Mouse (Mus musculus) heart, adult 2 months (tissue): ENCODE data around the gene Anapc15-ps.

ENCODE experiments used
- CTCF ChIP-seq: fragments of 200-600 bp; IDR thresholded peaks from 2 replicates; pipeline ENCODE4 v1.8.1; 2022; ENCODE audit warnings: antibody characterized with exemption, mild to moderate bottlenecking, moderate library complexity
- EP300 ChIP-seq: fragments of 200-500 bp; IDR thresholded peaks from 2 replicates; pipeline ENCODE4 v1.6.1; 2011; ENCODE audit warnings: low read depth, low read length, control low read depth; ENCODE audit not compliant: insufficient read depth

- TF ChIP-seq EP300 (no peak), CTCF (no peak)
These were observed 8.6 kb downstream of the Anapc15-ps start for GRCm38 (mm10) chr10:95664613-95665012.
